Mouse (Mus musculus) CH12.LX (cell line): ENCODE results near the gene Pak2. TPM values are rescaled to one million over a fixed set of nuclear protein-coding genes. Genes with fewer than 3 reads are reported as not detected.

ENCODE experiments used
- DNase-seq: peaks from one replicate; pipeline ENCODE4 v3.0.0-alpha.2; 2013; ENCODE audit errors: extremely low read depth
- H3K27ac ChIP-seq: 2 replicates; pipeline ENCODE4 v1.5.1; 2012; ENCODE audit warnings: low read depth, mild to moderate bottlenecking, control low read depth, moderate library complexity; ENCODE audit not compliant: insufficient read depth
- H3K27me3 ChIP-seq: replicated peaks from 2 replicates; pipeline ENCODE3; 2012; ENCODE audit warnings: inconsistent platforms
- H3K36me3 ChIP-seq, 2 experiments: replicated peaks in 1 of 2; 2 replicates each; pipeline versions ENCODE3 to v1.6.1; 2012; ENCODE audit warnings: inconsistent platforms in 1 of 2, low read length in 1 of 2, mild to moderate bottlenecking in 1 of 2, mixed read lengths in 1 of 2, moderate library complexity in 1 of 2; ENCODE audit not compliant: control insufficient read depth in 1 of 2, insufficient read depth in 1 of 2
- H3K4me1 ChIP-seq, 2 experiments: 2 replicates each; pipeline ENCODE4 v1.6.1; 2012; ENCODE audit warnings: inconsistent platforms in 1 of 2, moderate library complexity in 1 of 2; ENCODE audit not compliant: insufficient read depth in 2 of 2, control insufficient read depth in 1 of 2
- H3K4me2 ChIP-seq: 2 replicates; pipeline ENCODE4 v1.6.1; 2012; ENCODE audit warnings: low read depth, mild to moderate bottlenecking, control low read depth; ENCODE audit not compliant: poor library complexity, insufficient read depth, severe bottlenecking
- H3K4me3 ChIP-seq, 3 experiments: fragments of 150-350 bp in 1 of 3; sonication (generic) in 1 of 3; replicated peaks in 1 of 3; 2 replicates each; pipeline versions ENCODE3 to v1.5.1; 2011 to 2012; ENCODE audit warnings: low read depth in 2 of 3, low read length in 2 of 3, mild to moderate bottlenecking in 2 of 3, moderate library complexity in 2 of 3, control low read depth in 1 of 3, improper control_type of control experiment in 1 of 3, inconsistent platforms in 1 of 3, mixed read lengths in 1 of 3; ENCODE audit not compliant: poor library complexity in 1 of 3
- H3K79me2 ChIP-seq: replicated peaks from 2 replicates; pipeline ENCODE4 v1.6.1; 2012; ENCODE audit warnings: mild to moderate bottlenecking, moderate library complexity; ENCODE audit not compliant: control insufficient read depth, poor library complexity, insufficient read depth, severe bottlenecking; ENCODE audit errors: extremely low read depth
- H3K9ac ChIP-seq: 2 replicates; pipeline ENCODE4 v1.6.1; 2012; ENCODE audit warnings: low read depth, mild to moderate bottlenecking, control low read depth, moderate library complexity; ENCODE audit not compliant: insufficient read depth
- H3K9me3 ChIP-seq: replicated peaks from 2 replicates; pipeline ENCODE3; 2012; ENCODE audit warnings: low read length, inconsistent platforms, mixed read lengths
- BHLHE40 ChIP-seq: IDR thresholded peaks from 2 replicates; pipeline ENCODE4 v1.6.1; 2011; ENCODE audit warnings: mild to moderate bottlenecking, low read depth, low read length, improper control_type of control experiment
- E2F4 ChIP-seq: IDR thresholded peaks from 2 replicates; pipeline ENCODE4 v1.6.1; 2011; ENCODE audit warnings: low read depth, low read length, improper control_type of control experiment; ENCODE audit not compliant: insufficient replicate concordance
- EP300 ChIP-seq: IDR thresholded peaks from 2 replicates; pipeline ENCODE4 v1.6.1; 2011; ENCODE audit warnings: low read length, improper control_type of control experiment
- ETS1 ChIP-seq: conservative IDR thresholded peaks from 2 replicates; pipeline ENCODE4 v1.6.1; 2012; ENCODE audit warnings: low read depth, mild to moderate bottlenecking, inconsistent platforms, low read length, improper control_type of control experiment, moderate library complexity
- HCFC1 ChIP-seq: IDR thresholded peaks from 2 replicates; pipeline ENCODE4 v1.6.1; 2012; ENCODE audit warnings: low read depth, mild to moderate bottlenecking, inconsistent platforms, low read length, improper control_type of control experiment
- JUN ChIP-seq: IDR thresholded peaks from 2 replicates; pipeline ENCODE4 v1.6.1; 2011; ENCODE audit warnings: low read depth, mild to moderate bottlenecking, low read length, improper control_type of control experiment, moderate library complexity; ENCODE audit not compliant: insufficient read depth
- KAT2A ChIP-seq: IDR thresholded peaks from 2 replicates; pipeline ENCODE4 v1.6.1; 2012; ENCODE audit warnings: low read length, improper control_type of control experiment, inconsistent platforms; ENCODE audit not compliant: insufficient replicate concordance
- MAZ ChIP-seq: IDR thresholded peaks from 2 replicates; pipeline ENCODE4 v1.6.1; 2012; ENCODE audit warnings: low read depth, mild to moderate bottlenecking, inconsistent platforms, low read length, improper control_type of control experiment, moderate library complexity
- MXI1 ChIP-seq: IDR thresholded peaks from 2 replicates; pipeline ENCODE4 v1.6.1; 2011; ENCODE audit warnings: mild to moderate bottlenecking, low read depth, low read length, improper control_type of control experiment
- MYC ChIP-seq: IDR thresholded peaks from 2 replicates; pipeline ENCODE4 v1.6.1; 2011; ENCODE audit warnings: low read depth, mild to moderate bottlenecking, improper control_type of control experiment, low read length
- PAX5 ChIP-seq: IDR thresholded peaks from 2 replicates; pipeline ENCODE4 v1.6.1; 2012; ENCODE audit warnings: low read length, inconsistent platforms, mixed read lengths
- POLR2AphosphoS2 ChIP-seq: IDR thresholded peaks from 2 replicates; pipeline ENCODE4 v1.6.1; 2011; ENCODE audit warnings: low read depth, low read length, improper control_type of control experiment
- RAD21 ChIP-seq: IDR thresholded peaks from 2 replicates; pipeline ENCODE4 v1.6.1; 2011; ENCODE audit warnings: low read depth, mild to moderate bottlenecking, low read length, improper control_type of control experiment, moderate library complexity
- RCOR1 ChIP-seq: conservative IDR thresholded peaks from 2 replicates; pipeline ENCODE4 v1.6.1; 2012; ENCODE audit warnings: low read depth, mild to moderate bottlenecking, inconsistent platforms, low read length, improper control_type of control experiment
- SIN3A ChIP-seq: IDR thresholded peaks from 2 replicates; pipeline ENCODE4 v1.6.1; 2012; ENCODE audit warnings: low read length, improper control_type of control experiment, inconsistent platforms
- TBP ChIP-seq: conservative IDR thresholded peaks from 2 replicates; pipeline ENCODE4 v1.6.1; 2011; ENCODE audit warnings: low read depth, low read length, improper control_type of control experiment
- USF1 ChIP-seq: IDR thresholded peaks from 2 replicates; pipeline ENCODE4 v1.6.1; 2014; ENCODE audit warnings: low read depth, mild to moderate bottlenecking, inconsistent platforms, low read length, improper control_type of control experiment
- USF2 ChIP-seq: conservative IDR thresholded peaks from 2 replicates; pipeline ENCODE4 v1.6.1; 2011; ENCODE audit warnings: low read depth, low read length, improper control_type of control experiment
- ZC3H11A ChIP-seq: IDR thresholded peaks from 2 replicates; pipeline ENCODE4 v1.6.1; 2012; ENCODE audit warnings: low read depth, mild to moderate bottlenecking, inconsistent platforms, low read length, improper control_type of control experiment
- ZKSCAN1 ChIP-seq: IDR thresholded peaks from 2 replicates; pipeline ENCODE4 v1.6.1; 2012; ENCODE audit warnings: low read depth, inconsistent platforms, low read length, improper control_type of control experiment, borderline replicate concordance
- dilution Hi-C: fragments of 300-500 bp; cut with MboI; formaldehyde crosslinking; loops from 2 replicates; pipeline ENCODE4 v1.14.3; 2020; ENCODE audit warnings: low sequenced_read_pairs; ENCODE audit not compliant: extremely low pct_unique_long_range_greater_than_20kb, extremely low pct_ligation_motif_present
- in situ Hi-C: fragments of 300-500 bp; cut with MboI; formaldehyde crosslinking; loops from 3 replicates; pipeline ENCODE4 v1.14.3; 2019; ENCODE audit warnings: low sequenced_read_pairs, low pct_ligation_motif_present, low pct_unique_long_range_greater_than_20kb, mixed read lengths
- polyA plus RNA-seq: library from polyadenylated mRNA; unstranded; fragments of >175 nt; gene quantifications from 2 replicates; pipeline ENCODE4 v1.2.1, GENCODE M21; 2012; ENCODE audit warnings: low read depth; ENCODE audit not compliant: insufficient read length
- total RNA-seq, 2 experiments: library from RNA; depleted of rRNA; stranded (reverse); fragments of 300-350 nt in 1 of 2; fragments of >200 nt in 1 of 2; gene quantifications; 2 replicates each; pipeline ENCODE4 v1.2.3; 2012 to 2014

The Pak2 gene
- total and polyA plus RNA-seq, 3 experiments, result 37.2 to 79.7 (median 73.1) TPM

GRCm38 (mm10) chr16:32010330-32010729 is 68.8 kb downstream of the Pak2 start:
- DNase-seq, result no peak
- no peaks in the 10 kb centered on the region for H3K4me1 ChIP-seq
- peaks cover 0 to 37% of the 10 kb centered on the region in 2 experiments for H3K36me3 ChIP-seq
- no peak for TF ChIP-seq POLR2AphosphoS2
- no peak for TF ChIP-seq JUN
- TF ChIP-seq E2F4, result no peak
- TF ChIP-seq MXI1, result no peak
- TF ChIP-seq ETS1, result no peak
- TF ChIP-seq TBP, result no peak
- no peak for TF ChIP-seq BHLHE40
- TF ChIP-seq EP300, result no peak
- TF ChIP-seq RCOR1, result no peak
- TF ChIP-seq PAX5, result no peak
- H3K27ac ChIP-seq, result no peak overlapping the region
- in situ Hi-C loops, result no loop called here
- no peak overlapping the region for H3K9ac ChIP-seq
- H3K4me2 ChIP-seq, result no peak overlapping the region
- H3K27me3 ChIP-seq, result no peaks in the 10 kb centered on the region
- no peak overlapping the region for H3K4me3 ChIP-seq
- no peaks in the 10 kb centered on the region for H3K9me3 ChIP-seq
- dilution Hi-C loops, result no loop called here
- no peaks in the 10 kb centered on the region for H3K79me2 ChIP-seq

DNA sequence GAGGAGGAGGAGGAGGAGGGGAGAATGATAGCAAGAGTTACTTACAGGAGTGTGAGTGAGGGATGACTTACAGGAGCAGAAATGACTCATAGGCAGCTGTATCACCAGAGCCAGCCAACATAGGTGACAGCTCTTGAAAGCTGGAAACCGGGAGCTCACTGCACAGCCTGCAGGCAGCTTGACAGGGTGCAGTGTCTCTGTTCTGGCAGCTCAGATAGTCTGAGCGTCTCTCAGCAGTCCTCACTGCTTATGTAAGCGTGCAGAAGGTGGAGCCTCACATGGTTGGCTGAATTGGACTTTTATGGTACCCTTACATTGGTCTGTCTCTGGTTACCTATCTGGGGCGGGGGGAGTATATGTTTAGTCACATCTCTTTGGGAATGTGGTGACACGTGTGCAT is 69.2 kb downstream of the Pak2 start:
- Histone ChIP-seq H3K4me2 (no peak overlapping the region), H3K27ac (no peak overlapping the region), H3K79me2 (no peaks in the 10 kb centered on the region)
- peak; percentile 23 for DNase-seq
- in situ Hi-C loops, result no loop called here
- peak; percentile 23; the same call in 1 of the 2 replicates for TF ChIP-seq BHLHE40
- no peak for TF ChIP-seq MYC
- TF ChIP-seq, all 38 proteins: peak for 1
- Histone ChIP-seq H3K9ac (no peak overlapping the region), H3K4me1 (no peaks in the 10 kb centered on the region), H3K4me3 (no peak overlapping the region), H3K9me3 (no peaks in the 10 kb centered on the region), H3K36me3 (peaks cover 0 to 37% of the 10 kb centered on the region in 2 experiments), H3K27me3 (no peaks in the 10 kb centered on the region)
- dilution Hi-C loops, result no loop called here

DNA sequence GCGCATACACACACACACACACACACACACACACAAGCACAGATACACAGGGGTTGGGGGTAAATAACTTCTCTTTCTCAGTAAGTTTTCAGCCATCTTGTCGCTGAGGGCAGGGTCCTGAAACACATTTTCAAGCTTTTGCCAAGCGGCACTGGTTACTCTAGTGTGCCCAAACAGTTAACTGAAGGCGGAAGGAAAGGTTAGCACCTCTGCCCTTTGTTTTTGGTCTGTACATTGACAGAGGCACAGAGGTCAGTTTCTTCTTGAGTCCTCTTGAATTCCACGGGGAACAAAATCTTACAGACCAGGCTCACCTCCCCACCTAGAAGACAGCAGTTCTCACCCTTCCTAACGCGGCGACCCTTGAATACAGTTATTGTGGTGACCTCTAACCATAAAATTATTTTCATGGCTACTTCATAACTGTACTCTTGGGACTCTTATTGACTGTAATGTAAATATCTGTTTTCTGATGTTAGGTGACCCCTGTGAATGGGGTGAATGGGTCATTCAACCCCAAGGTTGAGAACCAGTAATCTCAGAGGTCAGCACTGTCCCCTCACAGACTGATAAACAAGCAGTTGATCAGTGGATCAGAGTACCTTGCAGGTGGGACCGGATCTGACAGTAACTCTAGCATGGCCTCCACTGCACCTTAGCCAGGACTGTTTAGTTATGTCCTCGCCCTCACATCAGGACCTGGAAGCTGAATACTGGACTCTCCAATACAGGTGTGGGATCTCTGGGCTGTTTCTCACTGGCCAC is 70.4 kb downstream of the Pak2 start:
- no peak overlapping the region for H3K9ac ChIP-seq
- H3K36me3 ChIP-seq, result peaks cover 0 to 34% of the 10 kb centered on the region in 2 experiments
- dilution Hi-C loops (no loop called here), in situ Hi-C loops (no loop called here)
- no peak overlapping the region for H3K27ac ChIP-seq
- no peak overlapping the region for H3K4me3 ChIP-seq
- TF ChIP-seq KAT2A, result no peak
- no peak for TF ChIP-seq ZC3H11A
- no peak for TF ChIP-seq ZKSCAN1
- TF ChIP-seq MAZ, result no peak
- no peak for TF ChIP-seq JUN
- no peak for TF ChIP-seq RAD21
- TF ChIP-seq HCFC1, result no peak
- TF ChIP-seq USF1, result no peak
- TF ChIP-seq EP300, result no peak
- TF ChIP-seq MYC, result no peak
- no peak for TF ChIP-seq USF2
- no peak for TF ChIP-seq RCOR1
- no peak for TF ChIP-seq ETS1
- TF ChIP-seq SIN3A, result no peak
- H3K79me2 ChIP-seq, result no peaks in the 10 kb centered on the region
- no peaks in the 10 kb centered on the region for H3K9me3 ChIP-seq
- no peak overlapping the region for H3K4me2 ChIP-seq
- peaks cover 0 to 9% of the 10 kb centered on the region in 2 experiments; a peak in 1 of 4 replicates for H3K4me1 ChIP-seq
- DNase-seq, result no peak
- no peaks in the 10 kb centered on the region for H3K27me3 ChIP-seq
